Mouse (Mus musculus) liver, adult 2 months (tissue): ENCODE results near the gene Arhgef38.

ENCODE experiments used
- CTCF ChIP-seq: fragments of 200-500 bp; IDR thresholded peaks from 2 replicates; pipeline ENCODE4 v1.5.1; 2011; ENCODE audit warnings: low read depth, low read length, control low read depth
- POLR2A ChIP-seq: fragments of 200-500 bp; IDR thresholded peaks from 2 replicates; pipeline ENCODE4 v1.6.1; 2011; ENCODE audit warnings: low read length, control low read depth; ENCODE audit not compliant: insufficient read depth; ENCODE audit errors: extremely low read depth

DNA sequence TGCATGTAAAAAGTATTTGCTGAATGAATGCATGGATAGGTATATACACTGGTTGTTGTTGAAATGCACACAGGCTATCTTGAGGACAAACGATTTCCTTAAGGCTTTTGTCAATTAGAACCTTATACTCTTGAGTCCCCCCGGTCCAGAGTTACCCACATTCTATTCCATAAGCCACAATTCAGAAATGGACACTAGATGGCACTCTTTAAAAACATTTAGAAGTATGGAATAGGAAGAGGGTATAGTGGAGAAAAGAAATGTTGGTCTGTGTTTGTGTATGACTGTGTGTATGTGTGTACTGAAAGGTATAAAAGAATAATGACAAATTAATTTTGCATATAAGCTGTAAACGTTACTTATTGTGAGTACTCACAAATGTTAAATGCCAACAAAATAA is 148.9 kb downstream of the Arhgef38 start:
- TF ChIP-seq POLR2A = no peak
- TF ChIP-seq CTCF = peak; percentile 54
